Mouse (Mus musculus) E14TG2a.4 (cell line): ENCODE results near the gene Ifit2.

Experiments
- H3K27me3 ChIP-seq: 2 replicates; pipeline ENCODE4 v1.6.1; 2014; ENCODE audit warnings: low read length, control low read depth; ENCODE audit not compliant: insufficient read depth
- H3K36me3 ChIP-seq: 2 replicates; pipeline ENCODE4 v1.6.1; 2014; ENCODE audit warnings: low read length, control low read depth; ENCODE audit not compliant: insufficient read depth
- H3K4me1 ChIP-seq: replicated peaks from 2 replicates; pipeline ENCODE4 v1.6.1; 2014; ENCODE audit warnings: low read depth, low read length, control low read depth
- H3K4me3 ChIP-seq: replicated peaks from 2 replicates; pipeline ENCODE4 v1.5.1; 2014; ENCODE audit warnings: mild to moderate bottlenecking, low read length
- H3K9me3 ChIP-seq: 2 replicates; pipeline ENCODE4 v1.6.1; 2014; ENCODE audit warnings: low read length, control low read depth
- CTCF ChIP-seq: conservative IDR thresholded peaks from 2 replicates; pipeline ENCODE4 v1.5.1; 2014; ENCODE audit warnings: low read length
- NANOG ChIP-seq: IDR thresholded peaks from 2 replicates; pipeline ENCODE4 v1.6.1; 2014; ENCODE audit warnings: borderline replicate concordance, low read length, mixed read lengths
- POU5F1 ChIP-seq: IDR thresholded peaks from 2 replicates; pipeline ENCODE4 v1.6.1; 2014; ENCODE audit warnings: low read length, borderline replicate concordance

The Ifit2 gene

DNA sequence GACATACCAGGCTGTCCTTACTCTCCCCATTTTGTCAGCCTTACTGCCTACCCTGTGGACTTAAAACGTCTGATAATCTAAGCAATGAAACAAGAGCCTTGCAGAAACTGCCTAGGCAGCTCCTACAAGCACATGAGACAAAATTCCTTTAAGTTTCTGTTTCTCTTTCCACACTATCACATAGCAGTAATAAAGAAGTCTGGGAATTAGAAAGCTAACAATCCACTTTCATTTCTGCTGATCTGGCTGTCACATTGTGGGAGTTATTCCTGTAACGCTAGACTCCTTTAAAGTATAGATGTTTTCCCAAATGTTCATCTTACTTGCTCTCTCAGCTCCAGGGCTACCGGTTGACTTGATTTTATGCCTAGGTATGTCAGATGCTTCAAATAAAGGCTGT is 3.0 kb downstream of the Ifit2 start:
- Histone ChIP-seq H3K4me3 (no peak overlapping the region), H3K36me3 (no peaks in the 10 kb centered on the region), H3K27me3 (no peaks in the 10 kb centered on the region), H3K9me3 (peaks cover 2% of the 10 kb centered on the region; the same call in 1 of the 2 replicates), H3K4me1 (peaks cover 13% of the 10 kb centered on the region)
- TF ChIP-seq CTCF (no peak), NANOG (no peak), POU5F1 (no peak)

DNA sequence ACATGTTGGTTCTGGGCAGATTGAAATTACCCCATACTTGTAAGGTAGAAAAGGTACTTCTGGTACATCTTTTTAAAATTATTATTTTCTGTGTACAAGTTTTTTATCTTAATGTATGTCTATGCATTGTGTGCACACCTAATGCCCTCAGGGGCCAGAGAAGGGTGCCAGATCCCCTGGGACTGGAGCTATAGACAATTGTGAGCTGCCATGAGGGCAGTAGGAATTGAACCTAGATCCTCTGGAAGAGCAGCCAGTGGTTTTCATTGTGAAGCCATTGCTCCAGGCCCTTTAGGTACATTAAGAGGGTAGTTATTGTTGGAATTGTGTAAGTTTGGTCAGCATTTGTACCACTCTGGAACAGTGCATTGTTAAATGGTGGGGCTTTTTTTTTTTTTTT is 3.6 kb downstream of the Ifit2 start:
- H3K27me3 ChIP-seq: no peaks in the 10 kb centered on the region
- peaks cover 13% of the 10 kb centered on the region for H3K4me1 ChIP-seq
- H3K4me3 ChIP-seq: no peak overlapping the region
- peaks cover 2% of the 10 kb centered on the region; the same call in 1 of the 2 replicates for H3K9me3 ChIP-seq
- H3K36me3 ChIP-seq: no peaks in the 10 kb centered on the region
- TF ChIP-seq CTCF (no peak), POU5F1 (no peak), NANOG (no peak)

DNA sequence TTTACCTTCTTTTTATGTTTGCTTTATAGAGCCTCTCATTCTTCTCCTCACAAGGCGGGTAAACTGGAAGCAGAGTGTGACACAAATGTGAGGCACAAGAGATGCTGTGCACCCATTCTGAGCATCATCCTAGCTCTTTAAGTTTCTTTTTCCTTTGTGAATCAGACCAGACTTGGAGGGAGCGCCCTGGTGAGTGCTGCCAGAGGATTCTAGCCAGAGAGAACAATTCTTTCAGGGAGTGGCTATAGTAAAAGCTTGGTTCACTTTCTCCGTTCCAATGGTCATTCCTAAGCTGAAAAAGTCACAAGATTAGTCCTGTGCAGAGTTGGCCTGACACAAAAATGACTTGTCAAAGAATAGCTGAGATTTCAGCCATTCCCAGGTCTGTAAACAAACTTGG is 6.1 kb downstream of the Ifit2 start:
- TF ChIP-seq NANOG: no peak
- TF ChIP-seq CTCF: no peak
- no peak for TF ChIP-seq POU5F1
- H3K9me3 ChIP-seq: peaks cover 2% of the 10 kb centered on the region; the same call in 1 of the 2 replicates
- peaks cover 6% of the 10 kb centered on the region; the same call in 1 of the 2 replicates for H3K4me1 ChIP-seq
- H3K4me3 ChIP-seq: no peak overlapping the region
- H3K36me3 ChIP-seq: no peaks in the 10 kb centered on the region
- H3K27me3 ChIP-seq: no peaks in the 10 kb centered on the region

DNA sequence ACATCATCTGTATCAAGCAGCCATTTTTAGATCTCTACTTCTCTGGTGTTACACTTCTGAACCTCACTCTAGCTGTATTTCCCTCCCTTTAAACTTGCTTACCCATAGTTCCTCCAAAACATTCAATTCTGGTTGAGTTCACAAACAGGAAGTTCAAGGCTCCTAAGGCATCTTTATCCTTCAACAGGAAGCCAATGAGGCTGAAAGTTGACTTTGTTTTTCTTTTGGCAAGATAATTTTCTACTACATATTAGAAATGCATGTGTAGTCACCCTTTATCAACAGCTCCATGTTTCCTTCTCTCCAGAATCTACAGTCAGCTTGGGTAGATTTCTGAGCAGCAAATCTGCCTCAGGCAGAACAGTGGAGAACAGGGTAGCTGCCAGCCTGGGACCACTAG is 12.1 kb downstream of the Ifit2 start:
- Histone ChIP-seq H3K27me3 (no peaks in the 10 kb centered on the region), H3K4me3 (no peak overlapping the region), H3K4me1 (no peaks in the 10 kb centered on the region), H3K9me3 (no peaks in the 10 kb centered on the region), H3K36me3 (no peaks in the 10 kb centered on the region)
- TF ChIP-seq NANOG (no peak), POU5F1 (no peak), CTCF (no peak)

DNA sequence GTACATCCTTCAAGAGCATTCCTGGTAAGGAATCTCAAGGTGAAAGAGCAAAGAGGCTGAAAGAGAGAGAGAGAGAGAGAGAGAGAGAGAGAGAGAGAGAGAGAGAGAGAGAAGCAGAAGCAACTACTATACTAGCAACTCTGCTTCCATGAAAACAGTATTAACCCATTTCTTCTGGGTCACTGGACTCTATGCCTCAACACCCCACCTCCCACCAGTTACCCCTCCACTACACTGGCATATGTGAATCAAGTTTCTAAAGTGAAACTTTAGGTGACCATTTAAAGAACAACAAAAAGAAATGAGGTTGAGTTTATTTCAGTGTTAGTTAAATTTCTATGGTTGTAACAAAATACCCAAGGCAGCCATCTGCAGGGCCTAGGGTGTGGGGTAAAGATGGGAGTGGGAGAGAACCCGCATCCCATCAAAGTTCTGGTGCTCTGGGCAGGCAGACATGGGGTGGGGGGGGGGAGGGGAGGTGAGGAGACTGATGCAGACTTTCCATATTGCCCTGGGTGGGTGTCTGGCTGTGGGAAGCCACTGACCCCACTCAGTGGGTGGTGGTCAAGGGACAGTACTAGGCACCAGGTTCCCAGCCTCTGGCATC is 15.8 kb downstream of the Ifit2 start:
- no peaks in the 10 kb centered on the region for H3K27me3 ChIP-seq
- no peak overlapping the region for H3K4me3 ChIP-seq
- no peaks in the 10 kb centered on the region for H3K4me1 ChIP-seq
- H3K9me3 ChIP-seq: no peaks in the 10 kb centered on the region
- no peaks in the 10 kb centered on the region for H3K36me3 ChIP-seq
- TF ChIP-seq NANOG (no peak), CTCF (no peak), POU5F1 (no peak)

DNA sequence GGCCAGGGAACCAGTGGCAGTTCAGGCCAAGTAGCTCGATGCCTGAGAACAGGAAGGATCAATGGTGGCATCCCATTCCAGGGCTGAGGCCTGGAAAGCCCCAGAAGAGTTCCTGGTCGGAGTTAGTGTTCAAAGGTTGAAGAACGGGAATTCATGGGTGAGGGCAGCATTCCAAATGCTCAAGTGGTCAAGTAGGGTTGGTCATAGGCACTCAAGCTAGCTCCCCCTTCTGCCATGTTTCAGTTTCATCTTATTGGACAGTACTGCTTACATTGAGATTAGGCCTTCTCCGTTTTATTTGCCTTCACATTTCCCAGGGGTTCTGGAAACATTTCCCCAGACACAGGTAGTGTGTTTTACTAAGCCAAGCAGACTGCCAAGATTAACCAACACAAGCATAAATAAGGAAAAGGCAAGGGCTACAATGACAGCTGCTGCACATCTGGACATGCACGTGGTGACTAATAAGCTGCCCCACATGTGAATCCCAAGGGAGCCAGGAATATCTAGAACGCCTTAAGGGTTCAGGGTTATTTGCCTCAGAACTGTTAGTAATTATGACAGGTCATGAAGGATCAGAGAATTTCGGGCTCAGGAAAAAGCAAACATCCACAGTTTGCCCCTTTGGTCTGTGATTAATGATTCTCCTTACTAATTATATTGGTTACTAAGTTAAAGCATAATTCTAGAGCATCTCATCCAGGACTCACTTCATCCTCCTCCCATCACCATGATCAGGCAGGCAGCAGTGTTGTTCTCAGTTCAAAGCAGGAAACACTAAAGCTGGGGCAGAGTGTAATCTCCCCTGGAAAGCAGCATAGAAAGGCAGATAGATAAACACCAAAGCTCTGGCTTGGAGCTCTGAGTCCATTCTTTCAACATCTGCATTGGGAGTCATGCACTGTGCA is 18.7 kb downstream of the Ifit2 start:
- no peaks in the 10 kb centered on the region for H3K9me3 ChIP-seq
- no peaks in the 10 kb centered on the region for H3K4me1 ChIP-seq
- no peak overlapping the region for H3K4me3 ChIP-seq
- no peak for TF ChIP-seq NANOG
- TF ChIP-seq CTCF: no peak
- no peak for TF ChIP-seq POU5F1
- H3K36me3 ChIP-seq: no peaks in the 10 kb centered on the region
- H3K27me3 ChIP-seq: no peaks in the 10 kb centered on the region

DNA sequence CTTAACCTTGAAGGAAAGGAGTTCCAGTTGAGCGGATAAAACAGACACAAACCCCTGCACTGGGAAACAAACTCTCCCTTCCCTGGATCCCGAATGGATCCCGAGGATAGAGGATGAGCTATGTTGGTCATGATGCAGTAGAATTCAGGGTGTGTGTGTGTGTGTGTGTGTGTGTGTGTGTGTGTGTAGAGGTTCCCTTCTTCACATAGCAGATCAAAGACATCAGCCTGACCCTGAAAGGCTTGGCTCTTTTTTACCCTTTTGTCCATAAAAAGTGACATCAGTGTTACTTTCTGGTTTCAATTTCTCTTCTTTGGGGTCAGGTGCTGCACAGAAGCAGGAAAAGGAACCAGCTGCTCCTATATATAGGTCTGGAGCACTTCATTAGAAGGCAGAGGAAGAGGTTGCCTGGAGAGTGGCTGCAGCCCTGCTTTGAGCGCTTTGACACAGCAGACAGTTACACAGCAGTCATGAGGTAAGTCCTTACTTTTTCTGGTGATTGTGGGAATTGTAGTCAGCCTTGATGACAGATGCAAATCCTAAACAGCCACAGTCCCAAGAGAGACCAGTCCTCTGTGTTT is 19.5 kb downstream of the Ifit2 start:
- H3K27me3 ChIP-seq: no peaks in the 10 kb centered on the region
- no peaks in the 10 kb centered on the region for H3K9me3 ChIP-seq
- no peaks in the 10 kb centered on the region for H3K4me1 ChIP-seq
- no peak overlapping the region for H3K4me3 ChIP-seq
- TF ChIP-seq POU5F1 (no peak), CTCF (no peak), NANOG (no peak)
- no peaks in the 10 kb centered on the region for H3K36me3 ChIP-seq

DNA sequence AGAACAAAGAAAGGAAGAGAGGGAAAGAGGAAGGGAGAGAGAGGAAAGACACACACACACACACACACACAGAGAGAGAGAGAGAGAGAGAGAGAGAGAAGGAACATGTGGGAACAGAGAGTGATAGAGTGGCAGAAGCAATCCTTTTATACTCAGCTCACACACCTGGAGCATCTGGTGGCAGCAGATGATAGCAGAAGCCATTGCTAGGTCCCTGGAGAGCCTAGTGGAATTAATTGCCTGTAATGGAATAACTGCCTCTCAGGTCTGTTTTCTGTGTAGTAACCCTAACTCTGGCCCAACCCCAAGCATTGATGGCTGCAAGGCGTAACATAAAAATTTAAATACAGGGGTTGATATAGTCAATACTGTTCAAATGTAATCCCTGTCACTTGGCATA is 20.6 kb downstream of the Ifit2 start:
- Histone ChIP-seq H3K4me3 (no peak overlapping the region), H3K36me3 (no peaks in the 10 kb centered on the region), H3K4me1 (no peaks in the 10 kb centered on the region), H3K9me3 (no peaks in the 10 kb centered on the region), H3K27me3 (no peaks in the 10 kb centered on the region)
- TF ChIP-seq CTCF (no peak), POU5F1 (no peak), NANOG (no peak)
